Mouse (Mus musculus): ENCODE measurements around the gene Nmnat2. TPM values are rescaled to one million over a fixed set of nuclear protein-coding genes. Genes with fewer than 3 reads are reported as not detected.

Gene Nmnat2
- polyA plus RNA-seq, 1 experiment from 2014 or later, result 4.7 TPM

GRCm38 (mm10) chr1:153109346-153109745 is 154.6 kb downstream of the Nmnat2 start:
- H3K27ac ChIP-seq (replicated peaks), result no peak overlapping the region
- no peak overlapping the region for H3K4me3 ChIP-seq
- no peaks in the 10 kb centered on the region for H3K27me3 ChIP-seq (replicated peaks; ENCODE audit: low read depth, poor library complexity, severe bottlenecking)
- no peak for DNase-seq (ENCODE audit: low spot score)
- WGBS, result 81% methylated on average over 5 of the region's 5 CpGs
- peaks cover 4% of the 10 kb centered on the region; the same call in 1 of the 2 replicates for H3K4me1 ChIP-seq
- no peaks in the 10 kb centered on the region for H3K36me3 ChIP-seq (replicated peaks)
- H3K9me3 ChIP-seq, result no peaks in the 10 kb centered on the region

- DNase-seq (ENCODE audit: low spot score), result no peak
- WGBS, result 74% methylated on average over 3 of the region's 3 CpGs
- H3K9me3 ChIP-seq, result no peaks in the 10 kb centered on the region
- H3K4me3 ChIP-seq, result no peak overlapping the region
- no peaks in the 10 kb centered on the region for H3K36me3 ChIP-seq (replicated peaks)
- no peak overlapping the region for H3K27ac ChIP-seq (replicated peaks)
- peaks cover 4% of the 10 kb centered on the region; the same call in 1 of the 2 replicates for H3K4me1 ChIP-seq
- H3K27me3 ChIP-seq (replicated peaks; ENCODE audit: low read depth, poor library complexity, severe bottlenecking), result no peaks in the 10 kb centered on the region
Measured at GRCm38 (mm10) chr1:153109836-153110235, 155.0 kb downstream of the Nmnat2 start.

- WGBS, result 66% methylated on average over 4 of the region's 4 CpGs
- no peaks in the 10 kb centered on the region for H3K9me3 ChIP-seq
- no peaks in the 10 kb centered on the region for H3K27me3 ChIP-seq (replicated peaks; ENCODE audit: low read depth, poor library complexity, severe bottlenecking)
- H3K4me3 ChIP-seq, result no peak overlapping the region
- H3K4me1 ChIP-seq, result peaks cover 4% of the 10 kb centered on the region; the same call in 1 of the 2 replicates
- DNase-seq (ENCODE audit: low spot score), result no peak
- no peak overlapping the region for H3K27ac ChIP-seq (replicated peaks)
- H3K36me3 ChIP-seq (replicated peaks), result no peaks in the 10 kb centered on the region
Measured at GRCm38 (mm10) chr1:153111596-153111995, 156.8 kb downstream of the Nmnat2 start.

DNA sequence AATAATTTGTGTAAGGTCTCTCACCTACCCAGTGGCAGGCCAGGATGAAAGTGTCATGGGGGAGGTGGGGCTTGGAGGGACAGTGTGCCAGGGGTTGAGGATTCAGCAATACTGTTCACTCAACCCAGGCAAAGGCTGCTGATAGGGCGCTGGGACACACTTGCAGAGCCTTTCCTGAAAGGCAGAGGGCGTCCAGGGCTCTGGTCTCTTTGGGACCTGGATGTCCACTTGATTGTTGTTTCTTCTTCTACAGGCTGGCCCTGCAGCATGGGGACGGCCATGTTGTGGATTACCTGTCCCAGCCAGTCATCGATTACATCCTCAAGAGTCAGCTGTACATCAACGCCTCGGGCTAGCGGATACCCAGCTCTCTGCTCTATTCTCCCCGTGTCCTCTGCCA is 160.5 kb downstream of the Nmnat2 start:
- WGBS, result 81% methylated on average over 8 of the region's 8 CpGs
- Histone ChIP-seq H3K9me3 (no peaks in the 10 kb centered on the region), H3K4me3 (no peak overlapping the region), H3K36me3 (replicated peaks) (no peaks in the 10 kb centered on the region), H3K27ac (replicated peaks) (no peak overlapping the region), H3K27me3 (replicated peaks; ENCODE audit: low read depth, poor library complexity, severe bottlenecking) (no peaks in the 10 kb centered on the region), H3K4me1 (no peaks in the 10 kb centered on the region)
- DNase-seq (ENCODE audit: low spot score), result no peak

DNA sequence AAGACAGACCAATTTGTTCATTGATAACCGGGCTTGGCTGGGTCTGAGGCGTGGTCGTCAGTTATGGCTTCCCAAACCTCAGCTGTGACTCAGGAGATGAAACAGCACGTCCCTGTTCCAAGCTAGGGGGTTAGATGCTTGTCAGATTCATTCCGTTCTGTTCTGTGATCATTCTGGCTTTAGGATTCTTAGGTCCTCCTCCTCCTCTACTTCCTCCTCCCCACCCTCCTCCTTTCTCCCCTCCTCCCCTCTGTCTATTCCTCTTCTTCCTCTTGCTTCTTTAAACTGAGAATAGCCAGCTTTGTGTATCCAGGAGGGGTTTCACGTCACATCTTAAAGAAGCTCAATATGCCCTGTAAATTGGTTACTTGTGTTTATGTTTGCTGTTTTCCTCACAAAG is 165.8 kb downstream of the Nmnat2 start:
- 74% methylated on average over 6 of the region's 6 CpGs for WGBS
- Histone ChIP-seq H3K27ac (replicated peaks) (no peak overlapping the region), H3K4me3 (no peak overlapping the region), H3K36me3 (replicated peaks) (no peaks in the 10 kb centered on the region), H3K27me3 (replicated peaks; ENCODE audit: low read depth, poor library complexity, severe bottlenecking) (no peaks in the 10 kb centered on the region), H3K9me3 (no peaks in the 10 kb centered on the region), H3K4me1 (no peaks in the 10 kb centered on the region)
- DNase-seq (ENCODE audit: low spot score), result no peak

DNA sequence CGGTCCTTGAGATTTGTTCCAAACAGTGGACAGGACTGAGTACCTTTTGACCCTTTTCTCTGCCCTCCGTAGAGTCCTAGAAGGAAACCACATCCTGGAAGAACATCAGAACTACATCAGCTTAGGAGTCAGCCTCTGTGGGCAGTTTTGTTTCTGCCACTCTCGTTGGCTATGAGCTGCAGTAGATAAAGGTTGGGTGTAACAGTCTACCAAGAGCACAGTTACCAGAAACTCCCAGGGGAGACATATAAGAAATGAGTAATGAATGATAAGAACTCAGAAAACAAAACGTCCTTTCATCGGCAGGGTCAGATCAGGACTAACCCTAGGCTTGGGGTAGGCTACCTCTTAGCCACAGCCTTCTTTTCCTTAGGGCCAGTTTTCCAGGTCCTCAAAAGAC is 166.5 kb downstream of the Nmnat2 start:
- Histone ChIP-seq H3K27ac (replicated peaks) (no peak overlapping the region), H3K27me3 (replicated peaks; ENCODE audit: low read depth, poor library complexity, severe bottlenecking) (no peaks in the 10 kb centered on the region), H3K9me3 (no peaks in the 10 kb centered on the region), H3K36me3 (replicated peaks) (no peaks in the 10 kb centered on the region), H3K4me3 (no peak overlapping the region), H3K4me1 (peaks cover 3% of the 10 kb centered on the region; the same call in 1 of the 2 replicates)
- no peak for DNase-seq (ENCODE audit: low spot score)
- WGBS, result 87% methylated on average over 5 of the region's 5 CpGs

GRCm38 (mm10) chr1:153122764-153123163 is 168.0 kb downstream of the Nmnat2 start:
- DNase-seq (ENCODE audit: low spot score), result no peak
- Histone ChIP-seq H3K9me3 (no peaks in the 10 kb centered on the region), H3K4me3 (no peak overlapping the region), H3K36me3 (replicated peaks) (no peaks in the 10 kb centered on the region), H3K4me1 (peaks cover 4% of the 10 kb centered on the region; the same call in 1 of the 2 replicates), H3K27me3 (replicated peaks; ENCODE audit: low read depth, poor library complexity, severe bottlenecking) (no peaks in the 10 kb centered on the region), H3K27ac (replicated peaks) (no peak overlapping the region)
- WGBS, result 91% methylated on average over 4 of the region's 4 CpGs

- Histone ChIP-seq H3K9me3 (no peaks in the 10 kb centered on the region), H3K36me3 (replicated peaks) (no peaks in the 10 kb centered on the region), H3K27me3 (replicated peaks; ENCODE audit: low read depth, poor library complexity, severe bottlenecking) (no peaks in the 10 kb centered on the region), H3K4me1 (peaks cover 7% of the 10 kb centered on the region; the same call in 1 of the 2 replicates), H3K4me3 (no peak overlapping the region), H3K27ac (replicated peaks) (no peak overlapping the region)
- 84% methylated on average over 5 of the region's 5 CpGs for WGBS
- DNase-seq (ENCODE audit: low spot score), result no peak
Measured at GRCm38 (mm10) chr1:153124502-153124901, 169.7 kb downstream of the Nmnat2 start.

DNA sequence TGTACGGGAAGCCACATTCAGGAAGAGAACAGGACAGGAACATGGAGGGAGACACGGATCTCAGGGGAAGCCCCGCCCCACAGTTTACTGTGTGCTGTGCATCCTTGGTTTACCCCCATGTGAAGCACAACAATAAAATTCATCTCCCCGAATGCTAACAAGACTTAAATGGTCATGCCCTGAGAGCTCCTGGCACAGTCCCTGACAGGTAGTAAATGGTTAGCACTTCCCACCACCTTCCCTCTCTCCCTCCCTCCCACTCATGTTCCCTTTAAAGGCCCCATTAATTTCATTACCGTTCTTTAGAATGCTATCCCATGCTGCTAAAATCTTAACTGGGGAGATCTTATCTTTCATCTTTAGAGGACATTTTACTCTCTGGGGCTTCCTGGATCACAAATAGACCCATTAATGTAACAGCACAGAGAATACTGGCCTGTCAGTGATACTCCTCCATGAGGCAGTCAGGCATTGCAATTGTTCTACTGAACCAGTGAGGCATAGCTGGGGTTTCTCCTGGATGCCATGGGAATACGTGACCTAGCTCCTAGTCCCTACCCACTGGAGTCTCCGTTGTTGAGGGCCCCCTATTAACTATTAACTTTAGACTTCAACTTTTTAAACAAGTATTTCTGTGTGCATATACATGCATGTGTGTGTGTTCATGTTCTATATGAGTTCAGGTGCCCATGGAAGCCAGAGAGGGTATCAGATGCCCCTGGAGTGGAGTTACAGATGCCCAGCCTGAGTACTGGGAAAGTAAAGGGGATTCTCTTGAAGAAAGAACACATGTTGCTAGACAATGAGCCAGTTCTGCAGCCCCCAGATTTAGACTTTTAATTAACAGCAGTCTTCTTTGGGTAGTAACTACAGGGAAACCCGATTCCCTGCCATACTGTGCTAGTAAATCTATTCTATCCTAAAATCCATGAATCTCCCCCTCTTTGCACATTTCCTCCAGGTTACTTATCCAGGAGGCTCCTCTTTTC is 170.8 kb downstream of the Nmnat2 start:
- DNase-seq (ENCODE audit: low spot score), result no peak
- WGBS, result 77% methylated on average over 8 of the region's 8 CpGs

GRCm38 (mm10) chr1:153126491-153127381 is 171.9 kb downstream of the Nmnat2 start:
- Histone ChIP-seq H3K4me3 (no peak overlapping the region), H3K4me1 (peaks cover 9% of the 10 kb centered on the region; the same call in 1 of the 2 replicates), H3K27me3 (replicated peaks; ENCODE audit: low read depth, poor library complexity, severe bottlenecking) (no peaks in the 10 kb centered on the region), H3K27ac (replicated peaks) (no peak overlapping the region; the same call in 1 of the 2 replicates), H3K36me3 (replicated peaks) (no peaks in the 10 kb centered on the region), H3K9me3 (no peaks in the 10 kb centered on the region)
- WGBS, result 85% methylated on average over 15 of the region's 15 CpGs
- DNase-seq (ENCODE audit: low spot score), result no peak

More for the DNA sequence above, 170.8 kb downstream of the Nmnat2 start:
- H3K9me3 ChIP-seq, result no peaks in the 10 kb centered on the region
- no peaks in the 10 kb centered on the region for H3K27me3 ChIP-seq (replicated peaks; ENCODE audit: low read depth, poor library complexity, severe bottlenecking)
- H3K36me3 ChIP-seq (replicated peaks), result no peaks in the 10 kb centered on the region
- no peak overlapping the region for H3K4me3 ChIP-seq
- H3K27ac ChIP-seq (replicated peaks), result no peak overlapping the region
- peaks cover 7% of the 10 kb centered on the region; the same call in 1 of the 2 replicates for H3K4me1 ChIP-seq

- DNase-seq (ENCODE audit: low spot score), result no peak
- peaks cover 9% of the 10 kb centered on the region; the same call in 1 of the 2 replicates for H3K4me1 ChIP-seq
- no peaks in the 10 kb centered on the region for H3K27me3 ChIP-seq (replicated peaks; ENCODE audit: low read depth, poor library complexity, severe bottlenecking)
- H3K4me3 ChIP-seq, result no peak overlapping the region
- H3K36me3 ChIP-seq (replicated peaks), result no peaks in the 10 kb centered on the region
- H3K9me3 ChIP-seq, result no peaks in the 10 kb centered on the region
- WGBS, result 77% methylated on average over 4 of the region's 4 CpGs
- no peak overlapping the region for H3K27ac ChIP-seq (replicated peaks)
Measured at GRCm38 (mm10) chr1:153127622-153128021, 172.8 kb downstream of the Nmnat2 start.

DNA sequence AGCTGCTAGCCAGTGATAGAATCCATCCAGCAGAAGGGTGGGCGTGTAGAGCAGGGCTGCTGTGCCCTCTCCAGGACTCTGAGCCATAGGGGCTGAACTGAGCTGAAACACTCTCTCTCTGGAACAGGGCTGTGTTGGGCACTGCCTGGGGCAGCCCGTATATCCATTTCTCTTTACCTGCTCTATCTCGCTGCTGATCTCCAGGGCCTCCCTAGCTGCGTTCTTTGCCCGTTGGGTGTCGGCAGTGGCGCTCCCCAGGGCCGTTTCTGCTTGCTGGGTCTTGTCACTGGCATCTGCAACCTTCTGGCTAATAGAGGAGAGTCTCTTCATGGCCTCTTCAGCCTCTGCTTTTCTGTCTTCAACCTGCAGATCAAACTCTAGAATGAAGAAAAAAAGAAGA is 174.0 kb downstream of the Nmnat2 start:
- H3K9me3 ChIP-seq, result no peaks in the 10 kb centered on the region
- H3K36me3 ChIP-seq (replicated peaks), result no peaks in the 10 kb centered on the region
- no peak overlapping the region for H3K4me3 ChIP-seq
- DNase-seq (ENCODE audit: low spot score), result no peak
- H3K27ac ChIP-seq (replicated peaks), result no peak overlapping the region
- H3K4me1 ChIP-seq, result peaks cover 10% of the 10 kb centered on the region
- WGBS, result 74% methylated on average over 8 of the region's 8 CpGs
- no peaks in the 10 kb centered on the region for H3K27me3 ChIP-seq (replicated peaks; ENCODE audit: low read depth, poor library complexity, severe bottlenecking)
